Mouse (Mus musculus) spleen, adult 2 months (tissue): ENCODE measurements around the gene Cplx3. TPM values are rescaled to one million over a fixed set of nuclear protein-coding genes. Genes with fewer than 3 reads are reported as not detected.

Source experiments
- DNase-seq, 2 experiments: peaks; one replicate each; pipeline versions ENCODE4 v3.0.0 to v3.0.0-alpha.2; 2012 to 2021; ENCODE audit warnings: low spot score in 2 of 2, low read depth in 1 of 2
- H3K27ac ChIP-seq: fragments of 200-500 bp; 2 replicates; pipeline ENCODE4 v1.5.1; 2012; ENCODE audit warnings: low read length, inconsistent platforms; ENCODE audit not compliant: insufficient read depth
- H3K27me3 ChIP-seq: fragments of 200-500 bp; 2 replicates; pipeline ENCODE4 v1.6.1; 2012; ENCODE audit warnings: mild to moderate bottlenecking, moderate library complexity, low read length, inconsistent platforms; ENCODE audit not compliant: control insufficient read depth, insufficient read depth
- H3K36me3 ChIP-seq: fragments of 200-500 bp; 2 replicates; pipeline ENCODE4 v1.6.1; 2012; ENCODE audit warnings: mild to moderate bottlenecking, low read length, inconsistent platforms; ENCODE audit not compliant: control insufficient read depth, insufficient read depth
- H3K4me1 ChIP-seq: fragments of 200-500 bp; 2 replicates; pipeline ENCODE4 v1.6.1; 2011; ENCODE audit warnings: inconsistent platforms; ENCODE audit not compliant: control insufficient read depth, insufficient read depth, insufficient read length
- H3K4me3 ChIP-seq: fragments of 200-500 bp; 2 replicates; pipeline ENCODE4 v1.5.1; 2011; ENCODE audit warnings: mild to moderate bottlenecking, inconsistent platforms; ENCODE audit not compliant: insufficient read depth, insufficient read length; ENCODE audit errors: extremely low read depth
- CTCF ChIP-seq: fragments of 200-500 bp; IDR thresholded peaks from 2 replicates; pipeline ENCODE4 v1.5.1; 2011; ENCODE audit warnings: mild to moderate bottlenecking, inconsistent platforms; ENCODE audit not compliant: insufficient read depth, insufficient read length, insufficient replicate concordance; ENCODE audit errors: extremely low read depth
- POLR2A ChIP-seq: fragments of 200-500 bp; IDR thresholded peaks from 2 replicates; pipeline ENCODE4 v1.6.1; 2011; ENCODE audit warnings: low read depth, low read length, inconsistent platforms
- WGBS: fragments of 180-500 bp; shearing (Covaris S2); methylation state at CpG from one replicate; pipeline ENCODE4 v1.1.7; 2018; 5-methylcytosine and 5-hydroxymethylcytosine counted together
- polyA plus RNA-seq: library from polyadenylated mRNA; depleted of rRNA; stranded (reverse); fragments of >200 nt; gene quantifications from 2 replicates; pipeline ENCODE4 v1.2.3, GENCODE M21; 2012

The Cplx3 gene
- polyA plus RNA-seq, 1 experiment: not detected

DNA sequence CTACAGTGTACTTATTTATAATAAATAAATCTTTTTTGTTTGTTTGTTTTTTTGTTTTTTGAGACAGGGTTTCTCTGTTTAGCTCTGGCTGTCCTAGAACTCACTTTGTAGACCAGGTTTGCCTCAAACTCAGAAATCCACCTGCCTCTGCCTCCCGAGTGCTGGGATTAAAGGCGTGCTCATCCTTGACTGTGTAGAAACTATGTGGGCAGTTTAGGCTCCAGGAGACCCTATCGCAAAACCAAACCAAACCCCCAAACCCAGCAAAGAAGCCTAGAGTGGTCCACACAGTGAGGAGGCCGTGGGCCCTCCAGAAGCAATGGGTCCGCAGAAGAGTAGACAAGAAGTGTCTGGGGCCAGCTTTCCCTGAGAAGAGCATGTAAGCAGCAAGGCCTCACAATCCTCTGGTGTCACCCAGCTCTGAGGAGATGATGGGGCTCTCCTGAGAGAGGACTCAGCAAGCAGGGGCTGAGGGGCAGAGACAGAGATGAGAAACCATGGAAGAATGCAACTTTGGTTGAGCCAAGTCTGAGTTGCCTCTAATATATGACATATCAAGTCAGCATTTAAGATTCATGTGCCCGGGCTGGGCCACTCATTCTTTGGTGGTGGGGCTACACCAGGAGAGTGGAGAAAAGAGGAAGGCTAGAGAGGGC lies 44.2 kb upstream of the Cplx3 start:
- H3K27me3 ChIP-seq: no peaks in the 10 kb centered on the region
- no peaks in the 10 kb centered on the region for H3K36me3 ChIP-seq
- peaks cover 49% of the 10 kb centered on the region for H3K4me1 ChIP-seq
- peak overlapping the region; percentile 28; the same call in 1 of the 2 replicates for H3K4me3 ChIP-seq
- WGBS: 72% methylated on average over 6 of the region's 6 CpGs
- no peak for DNase-seq
- peak overlapping the region; percentile 97 for H3K27ac ChIP-seq
- TF ChIP-seq CTCF (no peak), POLR2A (no peak)

DNA sequence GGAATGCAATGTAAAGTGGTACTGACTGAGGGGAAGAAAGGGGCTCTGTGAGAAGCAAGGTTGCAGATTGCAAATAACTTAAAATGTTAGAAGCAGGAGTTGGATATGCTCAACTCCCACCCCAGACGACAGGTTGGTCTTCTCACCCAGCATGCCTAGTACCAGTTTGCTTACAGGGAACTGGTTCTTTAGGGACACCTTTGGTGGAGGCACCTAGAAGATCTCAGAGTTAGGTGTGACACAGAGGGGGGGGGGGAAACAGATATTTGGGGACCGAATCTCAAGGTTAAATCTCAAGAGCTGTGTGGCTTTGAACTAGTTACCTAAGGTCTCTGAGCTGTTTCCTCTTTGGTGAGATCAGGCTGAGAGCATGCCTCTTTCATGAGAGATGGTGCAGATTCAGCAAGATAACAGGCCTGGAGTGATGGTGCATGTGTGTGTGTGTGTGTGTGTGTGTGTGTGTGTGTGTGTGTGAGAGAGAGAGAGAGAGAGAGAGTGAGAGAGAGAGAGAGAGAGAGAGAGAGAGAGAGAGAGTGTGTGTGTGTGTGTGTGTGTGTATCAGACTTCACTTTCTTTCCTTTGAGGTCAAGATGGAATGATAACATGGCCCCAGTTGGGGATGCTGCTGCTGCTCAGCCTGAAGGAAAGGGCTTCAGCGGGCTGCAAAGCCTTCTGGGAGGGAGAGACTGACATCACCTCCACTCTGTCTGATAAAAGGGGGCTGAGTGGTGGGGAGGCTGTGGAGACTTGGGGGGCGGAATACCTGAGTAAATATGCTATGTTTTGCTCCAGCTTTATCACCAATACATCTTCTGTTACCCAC lies 41.4 kb upstream of the Cplx3 start:
- WGBS: 38% methylated on average over 4 of the region's 4 CpGs
- Histone ChIP-seq H3K4me1 (peaks cover 47% of the 10 kb centered on the region), H3K4me3 (no peak overlapping the region), H3K27ac (peak overlapping the region; percentile 89), H3K36me3 (no peaks in the 10 kb centered on the region), H3K27me3 (no peaks in the 10 kb centered on the region)
- no peak for DNase-seq
- TF ChIP-seq POLR2A (no peak), CTCF (no peak)

- WGBS: 4% methylated on average over 12 of the region's 12 CpGs
- Histone ChIP-seq H3K36me3 (peaks cover 3% of the 10 kb centered on the region; the same call in 1 of the 2 replicates), H3K27me3 (no peaks in the 10 kb centered on the region), H3K4me3 (no peak overlapping the region; the same call in 1 of the 2 replicates), H3K27ac (peak overlapping the region; percentile 89), H3K4me1 (peaks cover 47% of the 10 kb centered on the region)
- TF ChIP-seq CTCF (no peak), POLR2A (peak; percentile 41)
- DNase-seq: peak in 1 of 2 experiments; percentile 67
These were observed 40.5 kb upstream of the Cplx3 start for GRCm38 (mm10) chr9:57646551-57647103.

- peak overlapping the region; percentile 96 for H3K4me3 ChIP-seq
These were observed 39.1 kb upstream of the Cplx3 start for GRCm38 (mm10) chr9:57644944-57645893.

DNA sequence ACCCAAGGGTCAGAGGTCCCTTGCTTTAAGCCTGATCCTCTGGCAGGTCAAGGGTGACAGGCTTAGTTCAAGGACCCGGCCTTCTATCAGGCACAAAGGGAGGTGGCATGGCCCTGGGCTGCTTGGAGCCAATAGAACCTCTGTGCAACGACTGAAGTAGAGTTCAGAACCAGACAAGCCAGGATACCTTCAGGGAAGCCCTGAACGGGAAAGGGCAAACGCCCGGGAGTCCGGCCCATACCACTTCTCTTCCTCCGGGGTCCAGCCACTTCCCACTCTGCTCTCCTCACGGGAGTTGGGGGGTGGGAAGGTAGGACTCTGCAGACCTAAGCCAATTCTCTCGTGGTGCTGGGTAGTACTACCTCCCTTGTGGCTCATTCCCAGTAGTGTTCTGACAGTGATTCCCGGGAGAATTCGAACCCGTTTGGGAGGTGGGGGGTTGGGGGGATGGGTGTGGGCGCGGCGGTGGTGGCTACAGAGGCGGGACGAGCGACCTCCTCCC lies 38.4 kb upstream of the Cplx3 start:
- H3K27me3 ChIP-seq: no peaks in the 10 kb centered on the region
- peaks cover 5% of the 10 kb centered on the region; the same call in 1 of the 2 replicates for H3K36me3 ChIP-seq
- peak in 1 of 2 experiments; percentile 9 for DNase-seq
- under 1% methylated on average over 18 of the region's 18 CpGs for WGBS
- H3K4me1 ChIP-seq: peaks cover 49% of the 10 kb centered on the region; the same call in 1 of the 2 replicates
- TF ChIP-seq POLR2A (no peak), CTCF (no peak)
- peak overlapping the region; percentile 96 for H3K4me3 ChIP-seq
- H3K27ac ChIP-seq: peak overlapping the region; percentile 100

More at GRCm38 (mm10) chr9:57644944-57645893, 39.1 kb upstream of the Cplx3 start:
- Histone ChIP-seq H3K27me3 (no peaks in the 10 kb centered on the region), H3K36me3 (peaks cover 5% of the 10 kb centered on the region; the same call in 1 of the 2 replicates), H3K27ac (peak overlapping the region; percentile 100), H3K4me1 (peaks cover 46% of the 10 kb centered on the region; the same call in 1 of the 2 replicates)
- under 1% methylated on average over 84 of the region's 85 CpGs for WGBS
- TF ChIP-seq POLR2A (peak; percentile 71), CTCF (peak; percentile 97)
- DNase-seq: peak; percentile 86 to 93

DNA sequence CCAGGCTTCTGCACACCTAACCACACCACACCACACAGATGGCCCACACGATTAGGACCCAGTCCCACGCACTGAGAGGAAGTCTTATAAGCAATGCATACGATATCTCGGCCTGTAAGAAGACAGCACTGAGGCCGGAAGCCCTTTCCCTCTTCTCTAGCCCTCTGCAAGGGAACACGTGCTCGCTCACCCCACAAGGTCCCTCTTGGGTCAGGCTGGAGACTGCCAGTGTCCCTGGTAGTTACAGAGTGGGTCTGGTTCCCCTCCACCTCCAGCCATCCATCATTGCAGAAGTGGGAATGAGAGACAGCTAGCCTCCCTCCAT lies 37.7 kb upstream of the Cplx3 start:
- Histone ChIP-seq H3K27ac (peak overlapping the region; percentile 100), H3K4me1 (peaks cover 54% of the 10 kb centered on the region; the same call in 1 of the 2 replicates), H3K36me3 (peaks cover 5% of the 10 kb centered on the region; the same call in 1 of the 2 replicates), H3K4me3 (peak overlapping the region; percentile 96), H3K27me3 (no peaks in the 10 kb centered on the region)
- 0% methylated on average over 7 of the region's 7 CpGs for WGBS
- TF ChIP-seq POLR2A: peak; percentile 71
- TF ChIP-seq CTCF: no peak
- peak in 1 of 2 experiments; percentile 64 for DNase-seq
